21 mouse cellular contexts compared by ENCODE assay signal in the genomic region with DNA sequence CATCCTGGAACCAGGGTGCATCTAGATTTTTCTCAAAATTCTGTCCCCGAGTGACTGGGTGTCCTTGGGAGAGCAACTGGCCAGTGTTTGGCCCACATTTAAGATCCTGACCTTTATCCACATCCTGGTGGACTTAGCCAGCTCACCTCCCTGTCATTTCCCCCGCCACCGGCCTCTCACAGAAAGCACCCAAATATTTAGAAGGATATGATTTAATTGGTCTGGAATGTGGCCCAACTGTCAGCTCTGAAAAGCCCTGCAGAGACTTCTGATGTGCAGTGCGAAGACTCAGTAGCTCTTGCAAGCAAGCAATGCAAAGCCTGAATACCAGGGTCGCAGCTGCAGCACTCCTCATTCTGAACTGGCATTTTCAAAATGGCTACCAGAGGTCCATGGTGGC.
DNase-seq lines count a peak whose midpoint lies in the region; ATAC-seq and TF ChIP-seq lines count a peak whose summit lies in the region.
"Had no signal": no experiment of that assay in that cellular context is flagged by ENCODE, and none has a peak within 500 bp of the region (broad histone marks: within the 10 kb centered on the region; RNA-seq: fewer than 3 reads in every experiment).

No protein-coding gene starts in this region.

- no peaks in the 10 kb centered on the region for H3K27me3 ChIP-seq in embryonic facial prominence, embryonic 14.5 days (replicated peaks; ENCODE audit: control insufficient read depth, insufficient read depth, low read length)
- H3K27me3 ChIP-seq in embryonic facial prominence, embryonic 10.5 days (replicated peaks; ENCODE audit: low read depth, poor library complexity, severe bottlenecking), result no peaks in the 10 kb centered on the region
- H3K27me3 ChIP-seq in liver, adult 2 months (ENCODE audit: control insufficient read depth, insufficient read depth, low read length), result no peaks in the 10 kb centered on the region
- no peaks in the 10 kb centered on the region for H3K27me3 ChIP-seq in liver, embryonic 12.5 days (replicated peaks)
- H3K27me3 ChIP-seq: forebrain, embryonic 13.5 days; heart, embryonic 15.5 days; hindbrain, embryonic 15.5 days; limb, embryonic 12.5 days; liver, embryonic 15.5 days; midbrain, embryonic 13.5 days had no signal

- TF ChIP-seq POLR2A in liver, adult 2 months (IDR thresholded peaks at IDR 0.05; ENCODE audit: extremely low read depth, insufficient read depth, low read length), result no peak

- H3K4me2 ChIP-seq in embryonic facial prominence, embryonic 14.5 days (ENCODE audit: low read depth, low read length), result no peak overlapping the region
- H3K4me2 ChIP-seq in liver, embryonic 12.5 days, result no peak overlapping the region
- H3K4me2 ChIP-seq: forebrain, embryonic 13.5 days; heart, embryonic 15.5 days; hindbrain, embryonic 15.5 days; limb, embryonic 12.5 days; liver, embryonic 15.5 days; midbrain, embryonic 13.5 days had no signal

- WGBS in embryonic facial prominence, embryonic 14.5 days, result 63% methylated on average over 5 of the region's 5 CpGs
- 71% methylated on average over 5 of the region's 5 CpGs for WGBS in embryonic facial prominence, embryonic 10.5 days
- 67% methylated on average over 5 of the region's 5 CpGs for WGBS in liver, adult 2 months
- 53% methylated on average over 5 of the region's 5 CpGs for WGBS in liver, embryonic 12.5 days (ENCODE audit: insufficient replicate concordance)

- TF ChIP-seq CTCF in liver, adult 2 months (IDR thresholded peaks at IDR 0.05; ENCODE audit: low read depth, low read length), result no peak

- DNase-seq in embryonic facial prominence, embryonic 14.5 days (ENCODE audit: low spot score), result peak; percentile 31
- DNase-seq in embryonic facial prominence, embryonic 10.5 days (ENCODE audit: low spot score), result no peak
- DNase-seq in liver, adult 2 months (ENCODE audit: extremely low read depth, low read depth, low spot score), result peak; percentile 8
- DNase-seq in 3134 (ENCODE audit: extremely low read depth, insufficient read length, low spot score), result peak; percentile 67
- peak; percentile 25 for DNase-seq in NIH3T3 (ENCODE audit: low read depth)
- no peak for DNase-seq in layer of hippocampus, adult 18-20 months (ENCODE audit: low spot score in 2 of 2)
- DNase-seq in right cerebral cortex, postnatal 4 days, result no peak
- DNase-seq: cerebellum, adult 11 months; cerebellum, postnatal 25 days; gastrocnemius, postnatal 25 days; kidney, postnatal 14 days; spleen, adult 18-20 months; thymus, adult 18-20 months had no signal

- H3K4me1 ChIP-seq in embryonic facial prominence, embryonic 14.5 days (ENCODE audit: control insufficient read depth, insufficient read depth, low read length), result peaks cover 7% of the 10 kb centered on the region; the same call in 1 of the 2 replicates
- peaks cover 18% of the 10 kb centered on the region for H3K4me1 ChIP-seq in embryonic facial prominence, embryonic 10.5 days
- peaks cover 5% of the 10 kb centered on the region; the same call in 1 of the 2 replicates for H3K4me1 ChIP-seq in liver, adult 2 months (ENCODE audit: control insufficient read depth, insufficient read depth, low read length)
- H3K4me1 ChIP-seq in liver, embryonic 12.5 days, result no peaks in the 10 kb centered on the region
- H3K4me1 ChIP-seq: liver, embryonic 15.5 days had no signal

- H3K36me3 ChIP-seq in embryonic facial prominence, embryonic 14.5 days (ENCODE audit: control insufficient read depth, insufficient read depth, low read length), result no peaks in the 10 kb centered on the region
- H3K36me3 ChIP-seq in embryonic facial prominence, embryonic 10.5 days (replicated peaks), result no peaks in the 10 kb centered on the region
- H3K36me3 ChIP-seq in liver, adult 2 months (ENCODE audit: control insufficient read depth, insufficient read depth, low read length), result no peaks in the 10 kb centered on the region
- H3K36me3 ChIP-seq in liver, embryonic 12.5 days, result no peaks in the 10 kb centered on the region
- H3K36me3 ChIP-seq: heart, embryonic 15.5 days; hindbrain, embryonic 15.5 days; limb, embryonic 12.5 days; liver, embryonic 15.5 days; midbrain, embryonic 13.5 days had no signal

- no peaks in the 10 kb centered on the region for H3K9me3 ChIP-seq in embryonic facial prominence, embryonic 14.5 days (ENCODE audit: control insufficient read depth, low read length)
- no peaks in the 10 kb centered on the region for H3K9me3 ChIP-seq in embryonic facial prominence, embryonic 10.5 days
- no peaks in the 10 kb centered on the region for H3K9me3 ChIP-seq in liver, embryonic 12.5 days (replicated peaks)
- H3K9me3 ChIP-seq: forebrain, embryonic 13.5 days; heart, embryonic 15.5 days; hindbrain, embryonic 15.5 days; limb, embryonic 12.5 days; liver, embryonic 15.5 days; midbrain, embryonic 13.5 days had no signal

- no peak overlapping the region for H3K27ac ChIP-seq in embryonic facial prominence, embryonic 14.5 days (replicated peaks; ENCODE audit: low read depth, low read length)
- H3K27ac ChIP-seq in embryonic facial prominence, embryonic 10.5 days (replicated peaks), result no peak overlapping the region
- no peak overlapping the region for H3K27ac ChIP-seq in liver, adult 2 months (replicated peaks; ENCODE audit: insufficient read depth, low read depth, low read length)
- no peak overlapping the region for H3K27ac ChIP-seq in liver, embryonic 12.5 days
- H3K27ac ChIP-seq: forebrain, embryonic 13.5 days; heart, embryonic 15.5 days; hindbrain, embryonic 15.5 days; limb, embryonic 12.5 days; liver, embryonic 15.5 days; midbrain, embryonic 13.5 days had no signal

- H3K79me2 ChIP-seq in liver, adult 2 months (ENCODE audit: control insufficient read depth, insufficient read depth, low read length), result no peaks in the 10 kb centered on the region

- H3K4me3 ChIP-seq in embryonic facial prominence, embryonic 14.5 days (ENCODE audit: low read depth, low read length), result no peak overlapping the region
- no peak overlapping the region for H3K4me3 ChIP-seq in embryonic facial prominence, embryonic 10.5 days
- no peak overlapping the region for H3K4me3 ChIP-seq in liver, adult 2 months (ENCODE audit: insufficient read depth, low read depth, low read length)
- H3K4me3 ChIP-seq in liver, embryonic 12.5 days, result no peak overlapping the region
- H3K4me3 ChIP-seq: forebrain, embryonic 13.5 days; heart, embryonic 15.5 days; hindbrain, embryonic 15.5 days; limb, embryonic 12.5 days; liver, embryonic 15.5 days; midbrain, embryonic 13.5 days had no signal

- H3K9ac ChIP-seq in embryonic facial prominence, embryonic 14.5 days (ENCODE audit: low read depth, low read length), result no peak overlapping the region
- no peak overlapping the region for H3K9ac ChIP-seq in liver, adult 2 months (ENCODE audit: low read depth, low read length)
- no peak overlapping the region for H3K9ac ChIP-seq in liver, embryonic 12.5 days
- H3K9ac ChIP-seq: forebrain, embryonic 13.5 days; heart, embryonic 15.5 days; hindbrain, embryonic 15.5 days; limb, embryonic 12.5 days; liver, embryonic 15.5 days; midbrain, embryonic 13.5 days had no signal

- ATAC-seq in embryonic facial prominence, embryonic 14.5 days (ENCODE audit: low read depth), result no peak
- no peak for ATAC-seq in liver, embryonic 12.5 days
- ATAC-seq: forebrain, embryonic 13.5 days; intestine, postnatal 0 days; midbrain, embryonic 13.5 days had no signal

Comparison
In these comparisons a context has a peak if more than half of its experiments do, and no peak if none do; other contexts are left out.
1. DNase-seq: peak in embryonic facial prominence, embryonic 14.5 days (single experiment), liver, adult 2 months (single experiment), 3134 (single experiment) and NIH3T3 (single experiment); none in embryonic facial prominence, embryonic 10.5 days (single experiment), layer of hippocampus, adult 18-20 months (0 of 2) and right cerebral cortex, postnatal 4 days (single experiment).